Mouse (Mus musculus) embryonic facial prominence, embryonic 10.5 days (tissue): ENCODE data around the gene Syn3. TPM values are rescaled to one million over a fixed set of nuclear protein-coding genes. Genes with fewer than 3 reads are reported as not detected.
A peak's percentile ranks its signal among the peaks of the same experiment; 100 is the strongest.
"Not testable (repeated sequence)": the region's sequence is repeated elsewhere in the genome, so short reads cannot be mapped to it uniquely, and the experiment has no call there.

ENCODE experiments used
- DNase-seq: peaks from one replicate; pipeline ENCODE4 v3.0.0-alpha.2; 2017; ENCODE audit warnings: low spot score
- H3K27ac ChIP-seq: fragments of 300-500 bp; sonication (generic); replicated peaks from 2 replicates; pipeline ENCODE4 v1.5.1; 2016; ENCODE audit warnings: mild to moderate bottlenecking
- H3K27me3 ChIP-seq: fragments of 300-500 bp; sonication (generic); replicated peaks from 2 replicates; pipeline ENCODE4 v1.6.1; 2016; ENCODE audit warnings: low read depth, mild to moderate bottlenecking; ENCODE audit not compliant: poor library complexity, severe bottlenecking
- H3K36me3 ChIP-seq: fragments of 300-500 bp; sonication (generic); replicated peaks from 2 replicates; pipeline ENCODE4 v1.6.1; 2016; ENCODE audit warnings: mild to moderate bottlenecking, moderate library complexity
- H3K4me1 ChIP-seq: fragments of 300-500 bp; sonication (generic); 2 replicates; pipeline ENCODE4 v1.6.1; 2016
- H3K4me3 ChIP-seq: fragments of 300-500 bp; sonication (generic); 2 replicates; pipeline ENCODE4 v1.5.1; 2016; ENCODE audit warnings: mild to moderate bottlenecking, moderate library complexity
- H3K9me3 ChIP-seq: fragments of 300-500 bp; sonication (generic); 2 replicates; pipeline ENCODE4 v1.6.1; 2016; ENCODE audit warnings: mild to moderate bottlenecking
- WGBS: fragments of 180-500 bp; shearing (Covaris S2); methylation state at CpG from one replicate; pipeline ENCODE4 v1.1.7; 2016; 5-methylcytosine and 5-hydroxymethylcytosine counted together
- polyA plus RNA-seq: library from polyadenylated mRNA; unstranded; fragments of >200 nt; fragmentation: Nextera tagmentation; extraction: Ambion mirVana; gene quantifications from 2 replicates; pipeline ENCODE4 v1.2.1, GENCODE M21; 2016

Gene Syn3
- polyA plus RNA-seq, 1 experiment from 2014 or later, result 3.3 TPM

DNA sequence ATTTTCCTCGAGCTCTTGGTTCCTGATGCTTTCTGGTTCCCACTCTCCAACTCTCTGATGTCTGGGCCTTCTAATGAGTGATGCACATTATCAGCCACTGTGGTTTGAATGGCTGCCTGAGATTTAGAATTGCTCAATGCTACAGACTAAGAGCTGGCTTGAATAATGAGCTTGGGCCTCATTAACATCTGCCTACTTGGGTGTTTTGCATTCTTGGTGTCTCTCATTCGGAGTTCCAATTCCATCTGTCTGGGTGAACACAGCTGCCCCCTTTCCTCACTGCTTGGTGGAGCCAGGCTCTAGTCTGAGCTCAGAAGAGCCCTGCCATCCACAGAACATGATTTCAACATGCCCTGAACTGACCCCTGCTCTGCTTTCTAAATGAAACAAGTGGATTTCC is 108.8 kb downstream of the Syn3 start:
- 70% methylated on average over 2 of the region's 2 CpGs for WGBS
- Histone ChIP-seq H3K4me1 (peaks cover 18% of the 10 kb centered on the region), H3K27me3 (no peaks in the 10 kb centered on the region), H3K9me3 (no peaks in the 10 kb centered on the region), H3K36me3 (no peaks in the 10 kb centered on the region), H3K4me3 (no peak overlapping the region), H3K27ac (no peak overlapping the region)
- DNase-seq, result no peak

DNA sequence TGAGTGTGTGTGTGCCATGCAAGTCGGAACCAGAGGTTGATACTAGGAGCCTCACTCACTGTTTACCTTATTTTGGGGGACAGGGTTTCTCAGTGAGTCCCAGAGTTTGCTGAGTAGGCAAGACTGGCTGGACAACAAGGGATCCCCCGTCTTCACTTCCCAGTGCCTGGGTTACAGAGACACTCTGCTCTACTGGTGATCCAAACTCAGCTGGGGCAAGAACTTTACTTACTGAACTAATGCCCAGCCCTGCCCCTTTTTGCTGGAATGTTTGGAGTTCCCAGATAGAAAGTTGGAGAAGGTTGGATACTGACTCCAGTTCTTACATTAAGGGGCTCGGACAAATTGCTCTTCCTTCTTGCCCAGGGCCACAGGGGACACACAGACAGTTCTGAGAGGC is 109.3 kb downstream of the Syn3 start:
- 82% methylated on average over 3 of the region's 3 CpGs for WGBS
- H3K36me3 ChIP-seq, result no peaks in the 10 kb centered on the region
- no peak for DNase-seq
- H3K27me3 ChIP-seq, result no peaks in the 10 kb centered on the region
- no peaks in the 10 kb centered on the region for H3K9me3 ChIP-seq
- no peak overlapping the region for H3K4me3 ChIP-seq
- H3K27ac ChIP-seq, result no peak overlapping the region
- H3K4me1 ChIP-seq, result peaks cover 18% of the 10 kb centered on the region

DNA sequence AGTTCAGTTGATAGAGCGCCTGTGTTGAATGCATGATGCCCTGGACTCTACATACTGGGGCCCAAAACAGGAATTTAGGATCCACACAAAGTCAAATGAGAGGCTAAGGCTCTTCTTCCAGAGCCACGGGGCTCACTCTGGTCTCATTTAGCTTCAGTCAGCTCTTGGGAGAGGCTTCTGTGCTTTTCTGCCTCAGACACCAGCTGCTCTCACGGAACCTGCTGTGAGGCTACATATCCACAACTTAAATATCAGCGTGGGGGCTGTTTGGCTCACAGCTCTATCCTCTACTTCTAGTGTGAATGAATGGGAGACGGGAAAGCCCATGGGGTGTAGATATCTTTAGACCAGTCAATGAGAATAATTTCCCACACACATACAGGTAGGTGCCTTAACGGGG is 109.9 kb downstream of the Syn3 start:
- 80% methylated on average over 6 of the region's 6 CpGs for WGBS
- Histone ChIP-seq H3K27me3 (no peaks in the 10 kb centered on the region), H3K4me3 (no peak overlapping the region), H3K4me1 (peaks cover 18% of the 10 kb centered on the region), H3K36me3 (no peaks in the 10 kb centered on the region), H3K9me3 (no peaks in the 10 kb centered on the region), H3K27ac (no peak overlapping the region)
- no peak for DNase-seq

DNA sequence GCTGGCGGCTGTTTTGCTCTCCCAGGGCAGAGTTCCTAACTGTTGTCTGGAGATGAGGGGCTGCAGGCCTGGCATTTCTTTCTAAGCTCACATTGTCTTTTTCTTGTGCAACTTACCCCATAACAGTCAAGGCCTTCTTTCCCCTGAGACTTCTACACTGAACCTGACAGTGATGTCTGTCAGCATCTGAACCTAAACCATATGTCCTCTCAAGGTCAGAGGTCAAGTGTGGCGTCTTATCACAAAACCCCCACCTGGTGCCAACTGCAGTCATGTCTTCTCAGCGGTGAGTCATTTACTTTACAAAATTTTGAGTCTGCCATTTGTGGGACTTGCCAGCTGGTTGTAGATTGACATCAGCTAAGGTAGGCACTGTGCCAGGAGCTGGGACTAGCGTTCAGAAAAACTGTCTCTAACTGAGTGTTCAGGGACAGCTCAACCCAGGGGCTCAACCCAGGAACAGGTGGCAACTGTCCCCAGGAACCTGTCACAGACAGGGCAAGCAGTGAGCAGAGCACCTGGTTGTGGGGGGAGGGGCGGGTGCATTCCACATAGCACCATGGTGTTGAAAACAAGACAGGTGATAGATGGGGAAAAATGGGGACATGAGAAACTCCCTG is 110.8 kb downstream of the Syn3 start:
- WGBS, result 63% methylated on average over 5 of the region's 5 CpGs
- Histone ChIP-seq H3K27me3 (no peaks in the 10 kb centered on the region), H3K27ac (no peak overlapping the region), H3K4me1 (peaks cover 18% of the 10 kb centered on the region), H3K9me3 (no peaks in the 10 kb centered on the region), H3K36me3 (no peaks in the 10 kb centered on the region), H3K4me3 (no peak overlapping the region)
- no peak for DNase-seq

DNA sequence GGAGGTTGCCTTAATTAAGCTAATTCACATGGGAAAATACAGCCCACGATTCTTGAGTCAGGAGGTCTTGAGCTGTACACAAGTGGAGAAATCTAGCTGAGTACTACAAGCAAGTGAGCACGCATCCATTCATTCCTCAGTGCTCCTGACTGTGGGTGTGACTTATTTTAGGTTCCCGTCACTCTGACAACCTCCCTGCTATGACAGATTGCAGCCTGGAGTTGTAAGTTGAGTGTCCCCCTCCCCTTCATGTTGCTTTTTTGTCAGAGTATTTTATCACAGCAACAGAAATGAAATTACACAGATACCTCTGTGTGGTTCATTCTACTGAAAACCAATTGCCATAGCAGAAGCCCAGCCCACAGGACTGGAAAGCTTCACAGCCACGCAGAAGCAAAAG is 112.5 kb downstream of the Syn3 start:
- whole genome bisulfite sequencing, result 84% methylated on average over 4 of the region's 4 CpGs
- H3K4me1 ChIP-seq, result peaks cover 31% of the 10 kb centered on the region
- no peaks in the 10 kb centered on the region for H3K9me3 ChIP-seq
- H3K36me3 ChIP-seq, result no peaks in the 10 kb centered on the region
- no peak overlapping the region for H3K4me3 ChIP-seq
- H3K27ac ChIP-seq, result no peak overlapping the region
- H3K27me3 ChIP-seq, result no peaks in the 10 kb centered on the region
- DNase-seq, result no peak

DNA sequence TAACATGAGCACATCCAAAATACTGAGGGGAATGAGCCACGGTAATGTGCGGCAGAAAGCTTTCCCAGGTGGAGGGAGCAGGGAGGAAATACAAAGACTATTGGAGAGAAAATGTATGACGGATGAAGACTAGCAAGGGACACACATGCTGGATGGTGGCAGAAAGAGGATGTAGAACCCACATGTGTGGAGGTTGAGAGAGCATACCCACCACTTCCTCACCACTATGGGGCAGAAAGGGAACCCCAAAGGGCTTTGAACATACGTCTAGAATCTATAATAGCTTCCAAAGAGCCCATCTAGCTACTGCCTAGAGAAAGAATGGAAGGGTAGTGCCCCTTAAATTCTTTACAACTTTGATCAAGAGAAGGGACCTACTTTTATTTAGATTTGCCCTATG is 113.0 kb downstream of the Syn3 start:
- peak overlapping the region; percentile 44 for H3K27ac ChIP-seq
- H3K9me3 ChIP-seq, result no peaks in the 10 kb centered on the region
- WGBS, result 64% methylated on average over 4 of the region's 4 CpGs
- H3K4me1 ChIP-seq, result peaks cover 36% of the 10 kb centered on the region
- H3K36me3 ChIP-seq, result no peaks in the 10 kb centered on the region
- no peak for DNase-seq
- H3K27me3 ChIP-seq, result no peaks in the 10 kb centered on the region
- H3K4me3 ChIP-seq, result no peak overlapping the region

DNA sequence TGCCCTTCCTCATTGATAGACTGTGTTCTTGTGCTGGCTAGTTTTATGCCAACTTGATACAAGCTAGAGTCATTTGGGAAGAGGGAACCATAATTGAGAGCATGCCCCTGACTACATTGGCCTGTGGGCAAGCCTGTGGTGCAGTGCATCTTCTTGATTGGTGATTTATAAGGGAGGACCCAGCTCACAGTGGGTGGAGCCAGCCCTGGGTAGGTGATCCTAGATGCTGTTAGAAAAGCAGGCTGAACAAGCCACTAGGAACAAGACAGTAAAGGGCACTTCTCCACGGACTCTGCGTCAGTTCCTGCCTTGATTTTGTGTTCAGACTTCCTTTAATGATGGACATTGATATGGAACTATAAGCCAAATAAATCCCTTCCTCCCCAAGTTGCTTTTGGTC is 114.0 kb downstream of the Syn3 start:
- H3K27me3 ChIP-seq, result no peaks in the 10 kb centered on the region
- DNase-seq, result no peak
- H3K4me1 ChIP-seq, result peaks cover 38% of the 10 kb centered on the region
- WGBS, result 93% methylated on average over 2 of the region's 2 CpGs
- no peaks in the 10 kb centered on the region for H3K9me3 ChIP-seq
- no peak overlapping the region for H3K4me3 ChIP-seq
- no peaks in the 10 kb centered on the region for H3K36me3 ChIP-seq
- H3K27ac ChIP-seq, result no peak overlapping the region

DNA sequence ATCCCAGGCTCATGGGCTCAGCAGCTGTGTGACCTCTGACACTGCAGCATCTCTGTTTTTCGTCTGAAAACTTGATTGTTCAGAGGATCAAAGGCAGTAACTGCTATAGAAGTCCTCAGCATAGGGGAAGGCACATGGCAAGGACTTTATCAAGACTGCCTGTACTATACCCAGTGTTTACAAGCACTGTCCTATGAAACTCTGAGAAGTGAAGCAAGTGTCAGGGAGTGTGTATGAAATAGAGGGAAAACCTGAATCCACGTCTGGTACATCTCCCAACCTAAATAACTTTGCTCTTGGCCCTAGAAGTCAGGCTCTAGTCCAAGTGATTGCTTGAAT is 116.8 kb downstream of the Syn3 start:
- Histone ChIP-seq H3K27me3 (no peaks in the 10 kb centered on the region), H3K9me3 (no peaks in the 10 kb centered on the region), H3K27ac (peak overlapping the region; percentile 15; the same call in 1 of the 2 replicates), H3K4me1 (peaks cover 31% of the 10 kb centered on the region), H3K36me3 (no peaks in the 10 kb centered on the region), H3K4me3 (no peak overlapping the region)
- WGBS, result 29% methylated on average over 2 of the region's 2 CpGs
- DNase-seq, result peak; percentile 32

DNA sequence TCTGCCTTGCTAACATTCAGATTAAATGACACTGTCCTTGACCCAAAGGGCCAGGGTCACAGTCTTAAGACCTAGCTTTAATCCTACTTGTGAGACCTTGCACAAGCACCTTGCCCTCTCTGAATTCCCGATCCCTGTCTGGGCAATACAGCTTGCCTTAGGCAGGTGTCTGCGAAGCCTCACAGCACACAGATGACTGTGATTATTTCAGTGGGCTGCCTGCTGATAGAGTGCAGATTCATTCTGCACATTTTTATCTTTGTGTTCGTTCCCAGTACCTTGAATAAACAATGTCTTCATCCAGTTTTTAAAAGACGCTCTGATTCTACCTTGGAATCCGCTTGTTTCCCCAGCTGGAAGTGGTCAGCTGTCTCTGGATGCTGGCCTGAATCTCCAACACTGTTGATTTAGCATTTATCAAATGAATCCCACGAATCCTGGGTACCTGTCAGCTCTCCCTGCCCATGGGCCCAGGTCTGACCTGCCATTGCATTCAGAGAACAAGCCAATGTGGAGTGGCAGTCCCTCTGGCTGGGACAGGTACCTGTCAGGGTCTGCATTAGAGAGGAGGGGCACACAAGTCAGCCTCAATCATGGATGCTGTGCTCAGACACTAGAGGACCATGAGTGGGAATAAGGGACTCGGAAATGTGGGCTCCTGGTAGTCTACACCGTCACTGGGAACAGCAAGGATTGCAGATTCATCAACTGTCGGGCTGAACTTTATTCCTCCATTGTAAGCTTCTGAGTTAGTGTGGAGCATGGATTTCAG is 117.4 kb downstream of the Syn3 start:
- H3K27ac ChIP-seq, result peak overlapping the region; percentile 15; the same call in 1 of the 2 replicates

DNA sequence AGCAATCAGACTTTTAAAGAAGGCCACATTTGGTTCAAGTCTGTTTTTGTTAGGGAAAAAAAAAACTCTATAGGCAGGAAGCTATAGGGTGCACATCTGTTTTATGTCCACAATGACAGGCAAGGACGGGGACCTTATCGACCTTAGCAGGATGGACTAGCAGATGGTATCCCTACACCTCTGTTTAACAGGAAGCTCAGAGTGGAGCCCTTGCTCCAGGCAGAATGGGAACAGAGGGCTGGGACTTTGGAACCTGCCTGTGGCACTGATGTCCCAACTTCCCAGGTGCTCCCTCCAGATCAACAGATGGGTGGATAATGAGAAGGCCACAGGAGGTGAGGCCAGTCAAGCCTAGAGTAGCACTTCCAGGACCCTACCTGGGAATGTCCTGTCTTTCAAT is 118.1 kb downstream of the Syn3 start:
- DNase-seq, result no peak
- H3K27me3 ChIP-seq, result no peaks in the 10 kb centered on the region
- 38% methylated on average over 2 of the region's 2 CpGs for WGBS

More for the DNA sequence above, 117.4 kb downstream of the Syn3 start:
- WGBS, result 62% methylated on average over 9 of the region's 9 CpGs
- Histone ChIP-seq H3K4me3 (no peak overlapping the region), H3K36me3 (no peaks in the 10 kb centered on the region), H3K4me1 (peaks cover 36% of the 10 kb centered on the region), H3K9me3 (no peaks in the 10 kb centered on the region), H3K27me3 (no peaks in the 10 kb centered on the region)
- no peak for DNase-seq

DNA sequence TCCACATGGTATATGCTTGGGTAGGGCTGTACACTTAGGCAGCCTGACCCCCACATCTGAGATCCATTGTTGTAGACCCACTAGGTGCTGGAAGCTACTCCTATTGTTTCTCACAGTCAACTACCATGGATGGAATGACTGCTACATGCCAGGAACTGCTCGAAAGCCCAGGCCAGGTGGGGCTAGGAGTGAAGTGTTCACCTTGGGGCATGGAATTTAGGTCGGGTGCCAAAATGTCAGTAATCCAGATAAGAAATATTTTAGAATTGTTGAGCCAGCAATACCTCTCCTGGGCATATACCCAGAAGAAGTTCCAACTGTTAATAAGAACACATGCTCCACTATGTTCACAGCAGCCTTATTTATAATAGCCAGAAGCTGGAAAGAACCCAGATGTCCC is 119.9 kb downstream of the Syn3 start:
- peaks cover 34% of the 10 kb centered on the region for H3K4me1 ChIP-seq
- H3K27ac ChIP-seq, DNase-seq, H3K9me3 ChIP-seq, H3K4me3 ChIP-seq, H3K36me3 ChIP-seq, H3K27me3 ChIP-seq: not testable (repeated sequence)
- 89% methylated on average over 2 of the region's 2 CpGs for WGBS

More for the DNA sequence above, 118.1 kb downstream of the Syn3 start:
- Histone ChIP-seq H3K4me3 (no peak overlapping the region), H3K9me3 (no peaks in the 10 kb centered on the region), H3K27ac (no peak overlapping the region), H3K4me1 (peaks cover 41% of the 10 kb centered on the region), H3K36me3 (no peaks in the 10 kb centered on the region)

DNA sequence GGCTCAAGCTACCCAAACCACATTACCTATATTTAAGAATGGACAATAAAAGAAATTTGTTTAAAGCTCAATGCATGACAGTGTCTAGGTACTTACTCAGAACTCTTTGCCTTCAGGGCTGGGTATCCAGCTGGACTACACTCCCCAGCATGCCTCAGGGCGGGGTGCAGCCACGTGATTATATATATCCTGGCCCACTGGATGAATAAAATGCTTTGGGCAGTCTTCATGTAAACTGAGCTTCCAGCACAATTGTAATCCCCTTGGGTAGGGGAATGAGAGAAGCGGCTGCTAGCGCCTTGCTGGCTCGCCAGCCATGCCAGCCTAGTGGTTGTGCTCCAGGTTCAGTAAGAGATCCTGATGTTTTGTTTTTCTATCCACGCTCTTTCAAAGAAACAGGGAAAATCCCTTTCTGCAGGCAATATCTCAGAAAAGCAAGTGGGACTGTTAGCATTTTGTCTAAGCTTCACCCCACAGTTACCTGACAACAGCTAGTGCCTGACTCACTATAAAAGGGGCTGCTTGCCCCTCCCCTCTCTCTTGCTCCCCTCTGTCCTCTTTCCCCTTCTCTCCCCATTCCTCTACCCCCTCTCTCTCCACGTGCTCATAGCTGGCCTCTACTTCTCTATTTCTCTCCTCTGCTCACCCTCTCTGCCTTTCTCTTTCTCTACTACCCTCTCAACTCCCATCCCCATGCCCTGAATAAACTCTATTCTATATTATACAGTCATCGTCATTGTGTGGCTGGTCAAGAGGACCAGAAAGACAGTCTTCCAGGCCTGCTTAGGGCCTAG is 122.1 kb downstream of the Syn3 start:
- Histone ChIP-seq H3K27me3 (no peaks in the 10 kb centered on the region), H3K36me3 (no peaks in the 10 kb centered on the region), H3K4me3 (no peak overlapping the region), H3K27ac (peak overlapping the region; percentile 61; the same call in 1 of the 2 replicates), H3K9me3 (no peaks in the 10 kb centered on the region), H3K4me1 (peaks cover 28% of the 10 kb centered on the region)
- DNase-seq, result peak; percentile 56
- 69% methylated on average over 8 of the region's 8 CpGs for WGBS
